Mouse (Mus musculus): ENCODE results near the gene Ncoa1. TPM values are rescaled to one million over a fixed set of nuclear protein-coding genes. Genes with fewer than 3 reads are reported as not detected.

Gene Ncoa1
- polyA plus RNA-seq, 1 experiment = not detected

GRCm38 (mm10) chr12:4433549-4433948 lies 43.4 kb downstream of the Ncoa1 start:
- H3K27ac ChIP-seq (ENCODE audit: insufficient read depth, low read depth, low read length) = no peak overlapping the region
- H3K4me1 ChIP-seq (ENCODE audit: control insufficient read depth, insufficient read depth, low read length) = peaks cover 2% of the 10 kb centered on the region; the same call in 1 of the 2 replicates
- no peak overlapping the region for H3K4me3 ChIP-seq (ENCODE audit: insufficient read depth, low read depth, low read length)
- TF ChIP-seq CTCF (IDR thresholded peaks at IDR 0.05; ENCODE audit: insufficient read depth, low read depth, low read length) (no peak), POLR2A (IDR thresholded peaks at IDR 0.05; ENCODE audit: insufficient read depth, low read depth, low read length) (no peak)
- 75% methylated on average over 2 of the region's 2 CpGs for WGBS

GRCm38 (mm10) chr12:4431978-4432377 lies 45.0 kb downstream of the Ncoa1 start:
- Histone ChIP-seq H3K4me1 (ENCODE audit: control insufficient read depth, insufficient read depth, low read length) (peaks cover 2% of the 10 kb centered on the region; the same call in 1 of the 2 replicates), H3K4me3 (ENCODE audit: insufficient read depth, low read depth, low read length) (no peak overlapping the region), H3K27ac (ENCODE audit: insufficient read depth, low read depth, low read length) (no peak overlapping the region)
- TF ChIP-seq CTCF (IDR thresholded peaks at IDR 0.05; ENCODE audit: insufficient read depth, low read depth, low read length) (no peak), POLR2A (IDR thresholded peaks at IDR 0.05; ENCODE audit: insufficient read depth, low read depth, low read length) (no peak)
- 87% methylated on average over 5 of the region's 5 CpGs for WGBS

GRCm38 (mm10) chr12:4430061-4430825 lies 46.7 kb downstream of the Ncoa1 start:
- WGBS = 68% methylated on average over 3 of the region's 3 CpGs
- TF ChIP-seq CTCF (IDR thresholded peaks at IDR 0.05; ENCODE audit: insufficient read depth, low read depth, low read length) (no peak), POLR2A (IDR thresholded peaks at IDR 0.05; ENCODE audit: insufficient read depth, low read depth, low read length) (no peak)
- Histone ChIP-seq H3K4me1 (ENCODE audit: control insufficient read depth, insufficient read depth, low read length) (0 out of 2 replicates have a peak, but pooled peaks cover 2% of the 10 kb centered on the region), H3K27ac (ENCODE audit: insufficient read depth, low read depth, low read length) (no peak overlapping the region; the same call in 1 of the 2 replicates), H3K4me3 (ENCODE audit: insufficient read depth, low read depth, low read length) (no peak overlapping the region)

DNA sequence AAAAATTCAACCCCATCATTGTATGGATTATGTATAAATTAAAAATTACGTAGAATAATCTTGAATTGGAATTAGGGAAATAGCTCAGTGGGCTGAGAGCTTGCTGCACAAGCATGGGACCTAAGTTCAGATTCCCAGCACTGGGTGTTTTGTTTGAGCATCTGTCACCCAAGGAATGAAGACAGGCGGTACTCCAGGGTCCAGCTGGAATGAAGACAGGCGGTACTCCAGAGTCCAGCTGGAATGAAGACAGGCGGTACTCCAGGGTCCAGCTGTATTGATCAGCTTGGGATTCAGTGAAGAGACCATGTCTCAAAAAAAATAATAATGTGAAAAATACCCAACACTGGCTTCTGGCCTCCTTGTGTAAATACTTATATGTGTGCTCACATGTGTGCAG lies 58.2 kb downstream of the Ncoa1 start:
- WGBS = 86% methylated on average over 4 of the region's 4 CpGs
- no peak overlapping the region for H3K4me3 ChIP-seq (ENCODE audit: insufficient read depth, low read depth, low read length)
- no peak for TF ChIP-seq POLR2A (IDR thresholded peaks at IDR 0.05; ENCODE audit: insufficient read depth, low read depth, low read length)
- TF ChIP-seq CTCF (IDR thresholded peaks at IDR 0.05; ENCODE audit: insufficient read depth, low read depth, low read length) = no peak
- no peak overlapping the region for H3K27ac ChIP-seq (ENCODE audit: insufficient read depth, low read depth, low read length)
- no peaks in the 10 kb centered on the region for H3K4me1 ChIP-seq (ENCODE audit: control insufficient read depth, insufficient read depth, low read length)

- TF ChIP-seq CTCF (IDR thresholded peaks at IDR 0.05; ENCODE audit: insufficient read depth, low read depth, low read length) (no peak), POLR2A (IDR thresholded peaks at IDR 0.05; ENCODE audit: insufficient read depth, low read depth, low read length) (no peak)
- WGBS = 70% methylated on average over 3 of the region's 3 CpGs
- Histone ChIP-seq H3K4me1 (ENCODE audit: control insufficient read depth, insufficient read depth, low read length) (no peaks in the 10 kb centered on the region), H3K4me3 (ENCODE audit: insufficient read depth, low read depth, low read length) (no peak overlapping the region), H3K27ac (ENCODE audit: insufficient read depth, low read depth, low read length) (no peak overlapping the region)
Measured at GRCm38 (mm10) chr12:4417626-4418263, 59.2 kb downstream of the Ncoa1 start.

GRCm38 (mm10) chr12:4407085-4407484 lies 69.9 kb downstream of the Ncoa1 start:
- WGBS = 22% methylated on average over 2 of the region's 2 CpGs

GRCm38 (mm10) chr12:4406155-4406554 lies 70.8 kb downstream of the Ncoa1 start:
- H3K4me1 ChIP-seq (ENCODE audit: control insufficient read depth, insufficient read depth, low read length) = no peaks in the 10 kb centered on the region
- 88% methylated on average over 3 of the region's 3 CpGs for WGBS
- TF ChIP-seq CTCF (IDR thresholded peaks at IDR 0.05; ENCODE audit: insufficient read depth, low read depth, low read length) = no peak
- no peak overlapping the region for H3K4me3 ChIP-seq (ENCODE audit: insufficient read depth, low read depth, low read length)
- H3K27ac ChIP-seq (ENCODE audit: insufficient read depth, low read depth, low read length) = no peak overlapping the region

More at GRCm38 (mm10) chr12:4407085-4407484, 69.9 kb downstream of the Ncoa1 start:
- Histone ChIP-seq H3K4me1 (ENCODE audit: control insufficient read depth, insufficient read depth, low read length) (no peaks in the 10 kb centered on the region), H3K4me3 (ENCODE audit: insufficient read depth, low read depth, low read length) (no peak overlapping the region), H3K27ac (ENCODE audit: insufficient read depth, low read depth, low read length) (no peak overlapping the region)
- no peak for TF ChIP-seq CTCF (IDR thresholded peaks at IDR 0.05; ENCODE audit: insufficient read depth, low read depth, low read length)
- no peak for TF ChIP-seq POLR2A (IDR thresholded peaks at IDR 0.05; ENCODE audit: insufficient read depth, low read depth, low read length)

DNA sequence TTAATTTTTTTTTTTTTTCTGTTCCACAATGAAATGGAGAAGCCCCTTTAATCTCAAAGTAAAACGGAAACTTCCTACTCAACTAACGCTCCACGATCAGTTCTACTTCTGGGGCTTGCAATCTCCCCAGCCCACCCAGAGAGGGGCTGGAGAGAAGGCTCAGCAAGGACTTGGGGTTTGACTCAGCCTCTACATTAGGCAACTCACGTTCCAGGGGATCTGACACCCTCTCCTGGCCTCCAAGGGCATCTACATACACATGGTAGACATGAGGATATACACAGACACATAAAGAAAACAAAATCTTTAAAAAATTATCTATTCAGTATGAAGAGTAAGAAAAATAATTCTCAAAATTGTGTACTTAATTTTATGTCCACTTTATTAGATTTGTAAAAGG lies 73.8 kb downstream of the Ncoa1 start:
- 86% methylated on average over 4 of the region's 4 CpGs for WGBS
- Histone ChIP-seq H3K4me1 (ENCODE audit: control insufficient read depth, insufficient read depth, low read length) (no peaks in the 10 kb centered on the region), H3K27ac (ENCODE audit: insufficient read depth, low read depth, low read length) (no peak overlapping the region), H3K4me3 (ENCODE audit: insufficient read depth, low read depth, low read length) (no peak overlapping the region)
- TF ChIP-seq CTCF (IDR thresholded peaks at IDR 0.05; ENCODE audit: insufficient read depth, low read depth, low read length) = no peak

DNA sequence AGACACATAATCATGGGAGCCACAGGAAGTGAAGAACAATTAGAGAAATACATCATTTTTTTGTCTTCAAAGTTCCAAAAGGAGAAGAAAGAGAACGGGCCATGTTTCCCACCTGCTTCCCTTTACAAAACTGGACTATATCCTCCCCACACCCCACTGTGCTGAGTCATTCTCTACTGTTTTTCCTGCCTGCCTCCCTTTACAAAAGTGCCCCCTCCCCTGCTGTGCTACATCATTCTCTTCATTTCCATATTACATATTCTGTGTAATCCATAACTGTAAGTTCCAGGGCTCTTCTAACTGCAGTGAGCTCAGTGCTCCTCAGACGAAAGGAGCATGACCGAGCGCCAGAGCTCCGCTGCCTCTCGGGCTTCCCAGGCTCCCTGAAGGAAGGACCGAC lies 80.8 kb downstream of the Ncoa1 start:
- no peak for TF ChIP-seq CTCF (IDR thresholded peaks at IDR 0.05; ENCODE audit: insufficient read depth, low read depth, low read length)
- no peak for TF ChIP-seq POLR2A (IDR thresholded peaks at IDR 0.05; ENCODE audit: insufficient read depth, low read depth, low read length)
- WGBS = 80% methylated on average over 7 of the region's 7 CpGs
- Histone ChIP-seq H3K4me3 (ENCODE audit: insufficient read depth, low read depth, low read length) (no peak overlapping the region), H3K27ac (ENCODE audit: insufficient read depth, low read depth, low read length) (no peak overlapping the region), H3K4me1 (ENCODE audit: control insufficient read depth, insufficient read depth, low read length) (no peaks in the 10 kb centered on the region)

Measured in olfactory bulb, adult 2 months (tissue).